Mouse (Mus musculus) heart, adult 8-10 months (tissue): ENCODE measurements at regions not wholly inside any gene's neighbourhood (a gene's known extent, or its start where the extent isn't known, plus 50 kb on each side); places are given as distances from the start of the nearest gene placed in this dataset.
A peak's percentile ranks its signal among the peaks of the same experiment; 100 is the strongest.
"Not testable (repeated sequence)": the region's sequence is repeated elsewhere in the genome, so short reads cannot be mapped to it uniquely, and the experiment has no call there.

ENCODE experiments used
- DNase-seq: peaks from one replicate; pipeline ENCODE4 v3.0.0; 2022; ENCODE audit warnings: low spot score

DNA sequence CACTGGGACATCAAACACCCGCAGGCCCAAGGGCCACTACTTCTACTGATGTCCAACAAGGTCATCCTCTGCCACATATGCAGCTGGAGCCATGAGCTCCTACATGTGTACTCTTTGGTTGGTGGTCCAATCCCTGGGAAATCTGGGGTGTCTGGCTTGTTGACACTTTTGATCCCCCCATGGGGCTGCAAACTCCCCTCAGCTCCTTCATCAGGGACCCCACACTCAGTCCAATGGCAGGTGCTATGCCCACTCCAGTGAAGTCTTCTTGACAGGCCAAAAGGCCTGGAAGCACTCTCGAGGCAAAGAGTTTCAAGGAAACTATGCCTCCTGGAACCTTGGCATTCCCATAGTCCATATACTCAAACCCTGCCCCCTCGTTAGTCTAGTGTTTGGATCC lies 570.8 kb upstream of the Smc2 start:
- DNase-seq = no peak

DNA sequence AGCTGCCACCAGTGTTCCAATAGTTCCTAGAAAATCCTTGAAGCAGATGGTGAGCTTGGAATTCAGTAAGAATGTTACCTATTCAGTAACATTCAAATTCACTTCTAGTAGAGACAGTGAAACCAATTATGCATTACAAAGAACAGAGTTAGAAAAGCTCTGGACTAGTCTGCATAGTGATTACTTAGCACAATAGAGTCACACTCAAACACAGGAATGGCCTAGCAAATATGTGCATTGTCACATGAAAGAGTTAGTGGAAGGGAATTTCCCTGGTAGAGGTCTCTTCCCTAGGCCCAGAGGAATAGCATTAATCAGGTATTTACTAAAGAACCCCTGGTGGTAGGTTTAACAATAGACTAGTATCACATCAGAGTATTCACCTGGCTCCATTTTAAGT lies 570.3 kb upstream of the Smc2 start:
- not testable (repeated sequence) for DNase-seq

DNA sequence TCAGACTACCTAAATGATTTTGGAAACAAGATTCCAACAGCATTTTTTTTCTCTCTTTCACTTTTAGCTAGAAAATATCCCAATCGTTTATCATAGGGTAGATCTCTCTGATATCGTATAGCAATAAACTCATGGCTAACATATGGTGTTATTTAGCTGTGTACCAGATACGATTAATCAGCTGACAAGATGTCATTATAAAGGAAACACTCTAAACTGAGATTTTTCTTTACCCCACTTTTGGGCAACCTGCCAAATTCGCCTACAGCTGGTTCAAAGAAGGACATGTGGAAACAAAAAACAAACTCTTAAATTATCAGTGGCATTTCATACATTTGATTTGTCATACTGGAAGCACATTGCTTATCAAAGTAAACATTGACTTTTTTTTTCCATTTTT lies 553.6 kb upstream of the Smc2 start:
- no peak for DNase-seq

DNA sequence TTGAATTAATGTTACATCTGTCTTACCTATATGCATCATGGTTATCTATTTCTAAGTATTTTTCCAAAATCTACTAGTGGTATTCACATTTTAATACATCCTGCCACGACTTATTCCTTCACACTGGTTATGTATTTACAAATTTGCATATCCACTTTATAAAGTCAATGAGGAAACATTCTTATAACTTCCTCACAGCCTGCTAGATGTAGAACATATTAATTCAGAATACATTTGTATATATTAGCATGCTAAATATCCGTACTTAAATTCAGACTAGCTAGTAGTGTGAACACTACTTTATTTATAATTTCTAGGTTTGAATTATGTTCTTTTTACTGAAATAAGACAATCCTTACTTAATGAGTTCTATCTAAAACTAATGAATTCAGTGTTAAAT lies 549.8 kb upstream of the Smc2 start:
- DNase-seq = no peak

DNA sequence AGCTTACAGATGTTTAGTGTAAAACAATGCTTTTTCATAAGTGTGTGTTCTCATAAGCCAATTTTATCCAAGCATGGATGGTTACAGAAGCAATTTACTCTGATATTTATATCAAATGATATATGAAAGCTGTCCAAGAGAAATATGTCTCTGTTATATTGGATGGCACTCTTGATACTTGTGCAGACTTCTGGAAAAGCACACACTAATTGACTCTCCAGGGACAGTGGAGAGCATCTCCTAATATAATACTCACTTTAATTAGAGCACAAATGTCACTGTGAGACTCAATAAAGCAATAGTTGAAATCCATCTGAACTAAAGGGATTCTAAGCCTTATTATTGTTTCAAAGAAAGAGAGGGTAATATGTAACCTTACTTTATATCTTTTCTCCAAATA lies 510.8 kb upstream of the Smc2 start:
- DNase-seq = no peak

DNA sequence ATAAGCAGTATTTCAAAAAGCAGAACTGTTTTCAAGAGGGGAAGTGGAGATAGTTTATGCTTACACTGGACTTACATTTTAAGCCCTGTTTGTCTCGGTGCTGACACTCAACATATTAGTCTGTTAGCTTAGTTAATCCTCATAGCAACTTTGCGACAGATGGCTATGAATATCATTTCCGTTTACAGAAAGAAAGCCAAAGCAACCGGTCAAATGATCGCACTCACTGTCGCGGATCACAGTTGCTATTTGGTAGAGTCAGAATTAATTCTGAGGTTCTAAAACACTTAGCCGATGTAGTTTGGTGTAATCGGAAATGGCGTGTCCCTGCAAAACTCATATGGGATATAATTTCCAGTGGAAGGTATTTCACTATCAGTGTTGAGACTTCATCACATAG lies 469.3 kb upstream of the Smc2 start:
- no peak for DNase-seq

DNA sequence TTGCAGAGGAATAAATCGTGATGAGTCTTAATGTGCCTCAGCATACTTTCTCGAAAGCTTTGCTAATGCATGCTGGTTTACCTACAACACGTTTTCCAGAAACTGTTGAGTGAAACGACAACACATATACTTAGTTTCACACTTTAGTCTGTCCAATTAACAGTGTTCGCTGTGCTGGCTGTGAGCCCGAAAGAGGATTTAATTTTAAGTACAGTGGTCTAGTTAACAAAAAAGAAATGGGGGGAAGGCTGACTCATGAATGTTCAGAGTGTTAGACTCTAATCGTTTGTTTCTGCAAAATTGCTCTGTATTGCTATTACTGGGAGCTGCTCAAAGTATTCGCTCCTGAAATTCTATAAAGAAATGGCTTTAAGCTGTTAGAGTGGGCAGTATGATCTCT lies 460.1 kb upstream of the Smc2 start:
- DNase-seq = no peak

DNA sequence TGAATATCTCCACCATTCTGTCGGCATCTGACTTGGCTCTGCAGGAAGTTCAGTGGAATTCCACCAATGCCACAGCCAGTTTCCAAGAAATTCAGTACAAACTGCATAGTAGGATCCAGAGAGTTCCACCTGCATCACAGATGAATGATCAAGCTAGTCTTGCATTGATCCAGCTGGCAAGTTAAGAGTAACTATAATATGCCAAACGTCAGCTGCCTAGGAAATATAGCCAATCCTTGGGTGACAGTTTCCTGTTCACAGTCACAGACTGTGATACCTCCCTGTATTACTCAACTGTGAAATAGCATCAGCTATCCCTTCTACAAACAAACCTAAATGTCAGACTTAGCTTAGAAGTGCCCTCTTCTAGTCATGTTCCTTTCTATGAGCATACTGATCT lies 446.6 kb upstream of the Smc2 start:
- DNase-seq = no peak

DNA sequence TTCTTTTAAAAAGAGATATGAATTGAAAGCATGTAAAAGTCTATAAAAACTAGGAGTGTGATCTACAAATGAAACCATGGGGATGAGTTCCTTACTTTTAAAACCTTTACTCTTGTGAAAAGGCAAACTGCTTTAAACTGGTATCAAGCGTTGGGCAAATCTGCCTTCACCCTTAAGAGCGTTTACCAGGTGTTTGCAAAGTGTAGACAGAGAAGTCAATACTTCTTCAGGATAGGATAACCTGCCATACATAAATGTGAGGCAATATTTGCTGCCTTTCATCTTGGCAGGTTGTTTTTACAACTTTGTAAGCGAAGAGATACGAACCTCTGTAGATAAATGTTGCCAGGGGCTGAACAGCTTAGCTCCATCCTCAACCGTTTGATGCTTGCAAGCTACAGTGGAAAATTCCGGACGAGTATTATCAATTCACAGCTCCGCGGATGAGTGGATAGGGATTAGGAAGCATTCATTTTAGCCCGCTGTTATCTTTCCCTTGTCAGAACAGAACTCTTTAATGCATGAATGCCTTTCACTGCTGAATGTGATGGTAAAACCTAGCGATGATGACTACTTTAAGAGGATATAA lies 402.2 kb upstream of the Smc2 start:
- no peak for DNase-seq

DNA sequence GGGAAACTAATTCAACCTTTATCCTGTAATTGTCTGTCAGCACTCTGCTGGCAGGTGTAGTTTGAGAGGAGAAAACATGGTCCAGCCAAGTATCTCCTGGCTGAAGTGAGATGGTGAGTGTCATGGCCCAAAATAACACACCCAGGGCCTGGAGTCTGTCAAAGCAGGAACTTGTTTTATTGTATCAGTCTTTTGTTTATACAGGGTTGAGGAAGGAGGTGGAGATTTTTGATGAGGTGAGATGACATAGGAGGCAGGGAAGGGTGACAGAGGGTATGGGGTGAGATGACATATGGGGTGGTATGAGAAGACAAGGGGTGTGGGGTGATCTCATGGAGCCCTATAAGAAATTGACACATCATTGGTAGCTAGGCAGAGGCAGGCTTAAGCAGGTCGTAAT lies 395.6 kb upstream of the Smc2 start:
- peak; percentile 32 for DNase-seq

DNA sequence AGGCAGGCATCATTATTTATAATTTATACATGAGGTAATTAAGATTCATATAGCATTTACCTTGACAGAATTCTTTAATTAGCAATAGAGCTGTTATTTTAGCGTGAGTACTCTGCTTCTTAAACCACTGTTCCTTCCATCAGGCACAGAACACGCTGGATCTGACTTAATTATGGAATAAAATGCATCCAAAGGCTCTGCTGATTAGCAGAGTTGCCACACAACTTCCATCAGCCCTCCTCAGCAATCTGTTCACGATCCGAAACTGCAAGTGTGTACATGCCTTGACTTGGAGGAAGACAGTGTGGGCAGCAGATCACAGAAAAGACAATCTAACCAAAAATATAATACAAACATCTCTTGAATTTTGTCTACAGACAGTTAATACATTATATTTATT lies 388.1 kb upstream of the Smc2 start:
- no peak for DNase-seq

DNA sequence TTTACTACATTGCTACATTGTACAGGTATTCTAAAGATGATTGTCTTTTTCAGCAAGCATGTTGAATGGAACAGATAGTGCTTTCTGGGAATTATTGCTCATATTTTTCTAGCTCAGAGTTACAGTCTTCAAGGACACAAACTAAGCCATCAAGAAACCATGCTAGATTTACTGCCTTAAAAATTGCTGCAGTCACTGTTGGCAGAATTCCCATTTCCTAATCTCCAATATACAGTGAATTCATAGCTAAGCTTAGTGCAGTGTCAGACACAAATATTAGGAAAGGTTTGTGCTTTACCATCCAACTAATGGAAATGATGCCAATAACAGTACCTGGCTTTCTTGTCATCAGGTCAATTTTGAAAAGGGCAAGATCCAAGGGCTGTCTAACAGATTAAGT lies 383.0 kb upstream of the Smc2 start:
- no peak for DNase-seq

DNA sequence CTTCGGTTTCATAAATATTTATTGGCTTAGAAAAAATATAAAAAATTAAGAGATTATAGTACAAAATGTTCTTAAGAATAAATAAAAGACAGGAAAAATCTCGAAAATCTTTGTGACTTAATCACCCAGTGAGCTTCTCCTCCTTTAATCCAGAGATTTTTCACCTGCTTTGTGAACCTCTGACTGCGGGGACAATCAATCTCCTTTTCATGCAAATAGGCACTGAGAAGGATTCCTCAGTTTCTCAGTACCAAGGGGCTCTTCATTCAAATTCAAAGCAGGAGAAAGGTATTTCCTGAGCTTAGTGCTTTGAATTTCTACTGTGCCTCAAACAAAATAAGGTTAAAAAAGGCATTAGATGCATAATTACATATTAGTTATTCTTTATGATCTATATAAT lies 379.0 kb upstream of the Smc2 start:
- no peak for DNase-seq

DNA sequence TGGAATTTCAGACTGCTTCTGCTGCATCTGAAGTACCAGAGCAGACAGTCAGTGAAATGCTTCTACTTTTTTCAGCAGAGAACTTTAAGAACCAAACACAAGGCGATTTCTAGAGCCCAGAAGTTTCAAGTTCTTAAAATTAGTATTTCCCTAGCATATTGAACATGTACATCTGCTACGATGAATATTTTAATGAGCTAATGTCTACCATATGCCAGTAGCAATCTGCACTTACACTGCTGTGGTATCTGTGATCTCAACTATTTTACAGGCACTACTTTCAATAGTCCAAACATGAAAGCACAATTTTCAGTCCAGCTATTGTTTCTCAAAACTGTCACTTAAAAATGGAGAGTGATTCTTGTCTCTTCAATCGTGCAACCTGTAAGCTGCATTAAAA lies 339.9 kb upstream of the Smc2 start:
- no peak for DNase-seq

DNA sequence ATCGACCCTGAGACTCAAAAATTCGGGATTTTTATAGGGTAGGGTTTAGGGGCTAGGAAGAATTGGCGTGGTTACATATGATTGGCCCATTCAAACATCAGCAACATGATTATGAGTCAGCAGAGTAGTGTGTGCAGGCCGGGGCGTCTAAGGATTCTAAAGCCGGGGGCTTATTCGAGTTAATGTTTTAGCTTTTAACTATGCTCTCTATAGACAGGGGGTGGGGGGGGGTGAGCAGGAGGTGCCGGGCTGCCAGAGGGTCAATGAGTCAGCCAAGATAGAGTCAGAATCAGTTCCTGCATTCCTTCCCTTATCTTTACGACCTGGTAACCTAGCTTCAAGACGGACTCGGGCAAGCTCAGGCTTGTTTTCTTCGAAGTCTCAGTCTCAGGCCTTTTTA lies 333.2 kb upstream of the Smc2 start:
- no peak for DNase-seq

DNA sequence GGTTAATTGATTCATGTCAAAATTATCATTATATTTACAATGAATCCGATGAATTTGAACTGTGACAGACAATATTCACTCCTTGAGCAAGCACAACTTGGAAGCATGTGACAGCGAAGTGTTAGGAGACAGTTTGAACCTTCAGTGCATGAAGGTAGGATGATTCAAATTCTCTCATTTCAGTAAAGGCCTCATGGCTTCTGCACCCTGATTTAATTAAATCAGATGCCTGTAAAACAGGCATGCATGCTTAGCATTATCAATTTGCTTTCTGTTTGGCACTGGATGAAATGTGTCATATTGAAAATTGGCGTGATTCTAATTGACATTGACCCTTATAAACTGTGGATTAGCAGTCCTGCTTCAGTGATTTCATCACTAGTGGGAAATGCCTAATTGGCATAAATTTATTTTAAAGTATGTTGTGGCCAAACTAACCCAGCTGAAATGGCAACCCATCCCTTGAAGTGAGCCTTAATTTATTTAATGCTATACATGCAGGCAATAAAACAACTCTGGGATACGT lies 321.2 kb upstream of the Smc2 start:
- no peak for DNase-seq

DNA sequence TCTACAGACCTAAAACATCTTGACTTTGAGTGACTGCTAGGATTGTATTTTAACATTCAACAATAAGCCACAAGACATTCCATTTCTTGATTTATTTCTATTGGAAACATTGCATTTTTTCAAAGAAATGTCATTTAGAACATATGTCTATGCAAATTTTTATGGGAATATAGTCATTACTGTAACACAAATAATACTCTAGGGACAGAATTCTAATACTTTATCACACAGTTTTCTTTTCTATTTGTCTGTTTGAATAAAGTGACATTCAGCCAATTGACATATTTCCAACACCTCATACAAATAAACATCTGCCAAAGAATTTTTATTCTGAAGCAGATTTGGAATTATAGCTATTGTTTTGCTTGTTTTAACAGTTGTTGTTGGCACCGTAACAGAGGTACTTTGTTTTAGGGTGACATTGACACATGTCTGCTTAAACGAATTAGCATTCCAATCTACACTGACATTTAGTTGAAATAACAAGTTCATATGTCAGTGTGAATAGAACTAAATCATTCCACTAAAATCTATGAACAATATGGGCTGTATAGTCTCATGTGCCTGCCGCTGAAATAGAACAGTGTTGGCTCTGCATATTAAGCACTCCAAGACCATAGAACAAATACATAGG lies 320.5 kb upstream of the Smc2 start:
- DNase-seq = no peak

DNA sequence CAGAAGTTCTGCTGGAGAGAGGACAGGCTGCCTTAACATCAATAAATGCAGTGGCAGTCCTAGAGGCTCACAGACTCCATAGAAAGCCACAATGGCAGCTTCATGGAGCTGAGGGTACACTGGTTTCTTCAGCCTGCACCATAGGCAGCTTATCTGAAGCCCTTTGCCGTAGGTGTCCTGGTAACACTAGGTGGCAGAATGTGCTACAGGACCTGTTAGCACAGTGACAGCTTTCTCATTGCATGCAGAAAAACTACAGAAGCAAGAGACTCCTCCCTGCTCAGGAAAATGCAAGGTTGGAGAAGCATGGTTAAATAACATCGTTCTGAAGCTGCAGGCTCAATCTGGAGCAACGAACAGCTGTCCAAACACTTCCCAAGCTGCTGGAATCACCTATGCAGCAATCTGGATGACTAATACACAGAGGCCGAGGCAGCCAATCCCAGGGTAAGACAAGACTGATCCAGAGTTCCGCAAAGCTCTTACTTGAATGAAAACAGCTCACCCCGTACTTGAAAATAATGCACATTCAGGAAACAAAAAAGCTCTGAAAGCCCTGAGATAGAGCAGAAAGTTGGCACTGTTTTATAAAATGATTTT lies 286.4 kb upstream of the Smc2 start:
- no peak for DNase-seq

DNA sequence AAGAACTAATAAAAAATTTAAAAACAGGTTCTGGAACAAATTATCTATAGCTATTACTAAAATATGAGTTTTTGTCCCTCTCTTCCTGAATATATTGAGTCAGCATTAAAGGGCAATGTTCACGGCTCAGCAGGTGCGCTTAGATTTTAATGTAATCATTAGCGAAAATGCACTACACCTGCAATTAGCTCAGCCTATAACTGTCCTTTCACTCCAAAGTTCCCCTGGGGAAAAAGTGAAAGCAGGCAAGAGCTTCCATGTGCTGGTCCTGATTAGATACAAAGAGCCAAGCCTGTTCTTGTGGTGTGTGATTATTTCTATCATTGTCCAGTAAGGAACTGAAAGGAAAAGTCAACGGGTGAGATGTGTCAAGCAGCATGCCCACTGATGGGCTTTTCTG lies 262.8 kb upstream of the Smc2 start:
- DNase-seq = no peak

DNA sequence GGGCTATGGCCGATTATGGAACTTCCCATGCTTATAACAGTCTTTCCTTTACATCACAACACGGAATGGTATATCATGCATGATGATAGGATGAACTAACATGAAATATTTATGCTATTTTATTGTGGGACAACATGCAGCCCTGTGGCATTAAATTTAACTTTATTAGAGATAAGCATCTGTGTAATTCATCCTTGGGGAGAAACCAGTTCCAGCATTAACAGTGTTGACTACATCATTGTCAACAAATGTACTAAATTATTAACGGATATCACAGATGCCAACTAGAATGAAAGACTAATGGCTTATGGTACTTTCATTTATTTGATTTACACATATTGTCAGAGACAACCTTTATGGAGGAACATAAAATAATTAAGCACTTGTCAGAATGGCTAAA lies 241.3 kb upstream of the Smc2 start:
- no peak for DNase-seq

DNA sequence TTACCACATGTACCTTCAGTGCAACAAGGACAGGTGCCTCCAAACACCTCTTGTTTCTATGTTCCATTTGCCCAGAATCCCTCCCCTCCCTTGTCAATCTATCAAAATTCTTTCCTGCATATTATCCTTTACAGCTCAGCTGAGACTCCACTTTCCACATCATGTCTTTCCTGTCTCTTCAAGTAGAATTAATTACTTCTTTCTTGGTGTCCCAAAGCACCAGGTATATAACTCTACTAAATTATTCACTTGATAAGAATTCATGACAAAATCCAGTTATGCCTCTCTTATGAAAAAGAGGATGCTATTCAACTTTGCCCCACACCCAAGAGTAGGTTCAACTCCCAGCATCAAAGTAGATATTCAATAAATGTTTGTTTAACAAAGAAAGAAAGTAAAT lies 228.4 kb upstream of the Smc2 start:
- DNase-seq = no peak

DNA sequence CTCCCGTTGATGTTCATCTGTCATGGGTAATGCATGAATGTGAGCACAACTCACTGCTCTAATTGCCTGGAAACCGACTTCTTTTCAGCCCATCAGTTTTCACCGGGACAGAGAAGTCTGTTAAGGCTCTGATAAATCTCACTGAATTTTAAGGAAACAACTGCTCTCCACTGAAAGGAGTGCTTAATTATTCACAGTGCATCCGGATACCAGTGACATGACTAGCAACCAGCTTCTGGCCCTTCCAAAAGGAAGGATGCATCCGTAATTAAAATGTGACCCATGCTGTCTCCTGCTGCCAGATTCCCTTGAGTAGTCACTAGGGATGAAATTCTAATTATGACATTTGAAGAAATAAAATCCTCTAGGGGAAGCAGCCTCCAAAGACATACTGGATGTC lies 228.0 kb upstream of the Smc2 start:
- DNase-seq = no peak

DNA sequence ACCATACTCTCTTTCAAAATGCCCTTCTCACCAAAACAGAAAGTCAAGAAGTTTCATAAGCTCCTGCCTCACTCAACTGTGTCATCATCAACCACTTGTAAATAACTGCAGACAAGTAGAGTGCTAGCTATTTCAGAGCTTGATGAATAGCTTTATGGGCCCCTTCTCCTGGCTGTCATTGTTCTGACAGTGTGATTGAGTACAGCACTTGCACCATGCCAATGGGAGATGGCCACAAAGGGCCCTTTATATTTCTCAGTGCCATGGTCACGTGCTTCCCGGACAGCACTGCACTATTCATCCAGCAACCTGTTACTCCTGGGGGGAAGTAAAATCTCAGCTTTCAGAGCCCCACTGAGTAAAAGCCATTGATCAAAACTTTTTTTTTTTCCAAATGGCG lies 225.7 kb upstream of the Smc2 start:
- DNase-seq = no peak
